Mouse (Mus musculus): ENCODE results near the gene Mamdc4. TPM values are rescaled to one million over a fixed set of nuclear protein-coding genes. Genes with fewer than 3 reads are reported as not detected.

Gene Mamdc4
- polyA plus RNA-seq, 1 experiment from 2014 or later = 1.0 TPM

- ATAC-seq = no peak
Measured at GRCm38 (mm10) chr2:25578796-25579736, 4.4 kb upstream of the Mamdc4 start.

DNA sequence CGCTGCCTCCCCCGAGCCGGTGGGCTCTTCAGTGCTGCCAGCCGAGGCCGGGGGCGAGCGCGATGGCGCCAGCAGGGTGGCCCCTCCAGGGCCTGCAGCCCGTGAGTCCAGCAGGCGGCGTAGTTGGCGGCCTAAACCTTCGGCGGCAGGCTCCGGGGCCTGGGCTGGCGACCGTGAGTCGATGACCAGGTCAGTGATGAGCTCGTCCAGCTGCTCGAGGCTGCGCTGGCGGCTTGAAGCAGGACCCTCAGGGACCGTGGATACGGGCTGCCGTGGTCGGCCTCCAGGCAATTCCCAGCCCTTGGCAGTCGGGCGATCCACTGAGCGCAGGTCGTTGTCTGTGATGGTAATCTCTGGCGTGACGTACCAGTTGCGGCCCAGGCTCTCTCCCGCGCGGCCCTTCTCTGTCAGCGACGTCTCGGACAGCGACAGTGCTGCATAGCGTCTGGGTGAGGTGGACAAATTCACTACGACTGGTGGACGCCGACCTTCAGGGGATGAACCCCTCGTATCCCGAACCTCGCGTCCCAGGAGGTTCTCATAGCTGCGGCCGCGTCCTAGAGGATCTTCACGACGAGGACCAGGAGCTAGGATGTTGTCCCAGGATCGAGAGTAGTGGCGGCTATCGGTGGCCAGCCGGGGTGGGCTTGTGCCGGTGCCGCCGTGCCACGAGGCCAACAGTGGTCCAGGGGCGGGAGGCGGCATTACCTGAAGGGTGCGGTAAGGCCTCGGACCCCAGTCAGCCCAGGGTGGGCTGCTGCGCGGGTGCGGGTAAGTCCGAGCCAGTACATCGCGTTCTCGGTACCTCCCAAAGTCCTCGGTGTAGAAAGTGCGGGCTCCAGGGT is 3.5 kb upstream of the Mamdc4 start:
- Histone ChIP-seq H3K9me3 (ENCODE audit: control insufficient read depth, low read length) (no peaks in the 10 kb centered on the region), H3K9ac (replicated peaks; ENCODE audit: low read depth, low read length) (peak overlapping the region; percentile 22; the same call in 1 of the 2 replicates), H3K27ac (ENCODE audit: low read length) (no peak overlapping the region), H3K4me2 (ENCODE audit: low read length) (peak overlapping the region; percentile 44), H3K36me3 (ENCODE audit: control insufficient read depth, insufficient read depth) (no peaks in the 10 kb centered on the region), H3K27me3 (replicated peaks; ENCODE audit: control insufficient read depth, insufficient read depth, low read length) (peaks cover 54% of the 10 kb centered on the region), H3K4me1 (replicated peaks; ENCODE audit: control insufficient read depth, insufficient read depth, low read length) (peaks cover 66% of the 10 kb centered on the region), H3K4me3 (replicated peaks; ENCODE audit: low read length) (peak overlapping the region; percentile 25)
- WGBS = 6% methylated on average over 75 of the region's 75 CpGs
- no peak for ATAC-seq

More at GRCm38 (mm10) chr2:25578796-25579736, 4.4 kb upstream of the Mamdc4 start:
- Histone ChIP-seq H3K27ac (ENCODE audit: low read length) (no peak overlapping the region), H3K4me3 (replicated peaks; ENCODE audit: low read length) (peak overlapping the region; percentile 17), H3K4me2 (ENCODE audit: low read length) (peak overlapping the region; percentile 26), H3K9me3 (ENCODE audit: control insufficient read depth, low read length) (no peaks in the 10 kb centered on the region), H3K27me3 (replicated peaks; ENCODE audit: control insufficient read depth, insufficient read depth, low read length) (peaks cover 54% of the 10 kb centered on the region), H3K36me3 (ENCODE audit: control insufficient read depth, insufficient read depth) (no peaks in the 10 kb centered on the region), H3K4me1 (replicated peaks; ENCODE audit: control insufficient read depth, insufficient read depth, low read length) (peaks cover 57% of the 10 kb centered on the region), H3K9ac (replicated peaks; ENCODE audit: low read depth, low read length) (0 out of 2 replicates have a peak overlapping the region, but pooled peaks have one; percentile 13)
- 7% methylated on average over 76 of the region's 77 CpGs for WGBS

DNA sequence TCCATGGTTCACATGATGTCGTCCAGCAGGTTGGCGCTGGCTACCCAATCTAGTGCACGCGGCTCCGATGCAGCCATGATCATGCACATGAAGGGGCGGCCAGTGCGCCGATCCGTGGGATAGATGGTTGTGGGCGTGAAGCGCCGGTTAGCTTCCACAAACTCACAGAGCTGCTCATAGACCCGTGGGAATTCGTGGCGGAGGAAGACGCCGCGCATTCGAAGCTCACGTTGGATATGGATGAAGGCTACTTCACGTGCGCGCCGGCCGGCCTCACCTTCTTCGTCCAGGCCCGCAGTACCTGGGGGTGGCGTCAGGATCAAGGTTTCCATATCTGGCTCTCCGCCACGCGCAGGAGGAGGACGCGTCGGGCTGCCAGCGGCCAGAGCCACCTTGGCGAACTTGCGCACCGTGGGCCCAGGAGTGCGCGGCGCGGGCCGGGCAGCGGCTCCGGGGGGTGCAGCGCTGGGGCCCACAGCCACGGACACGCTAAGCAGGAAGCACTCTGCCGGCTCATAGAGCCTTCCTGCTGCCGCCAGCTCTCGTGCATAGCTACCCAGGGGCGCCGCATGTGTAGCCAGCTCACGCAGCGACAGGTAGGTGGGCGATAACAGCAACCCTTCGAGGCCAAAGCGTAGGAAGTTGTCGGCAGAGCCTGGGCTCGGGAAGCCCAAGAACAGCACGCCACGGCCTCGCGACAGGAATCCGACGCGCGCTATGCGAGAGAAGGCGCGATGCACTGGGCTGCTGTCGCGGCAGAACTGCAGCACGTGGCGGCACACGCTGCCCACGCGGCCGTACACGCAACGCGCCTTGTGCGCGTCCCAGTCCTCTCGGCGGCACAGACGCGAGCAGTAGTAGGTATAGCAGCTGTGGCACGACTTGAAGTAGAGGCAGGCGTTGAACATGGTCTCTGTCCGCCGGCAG is 2.6 kb upstream of the Mamdc4 start:
- H3K27me3 ChIP-seq (replicated peaks; ENCODE audit: control insufficient read depth, insufficient read depth, low read length) = peaks cover 54% of the 10 kb centered on the region
- 16% methylated on average over 92 of the region's 92 CpGs for WGBS
- no peaks in the 10 kb centered on the region for H3K9me3 ChIP-seq (ENCODE audit: control insufficient read depth, low read length)
- peaks cover 66% of the 10 kb centered on the region for H3K4me1 ChIP-seq (replicated peaks; ENCODE audit: control insufficient read depth, insufficient read depth, low read length)
- peak overlapping the region; percentile 25 for H3K4me3 ChIP-seq (replicated peaks; ENCODE audit: low read length)
- H3K27ac ChIP-seq (ENCODE audit: low read length) = no peak overlapping the region
- H3K9ac ChIP-seq (replicated peaks; ENCODE audit: low read depth, low read length) = peak overlapping the region; percentile 22; the same call in 1 of the 2 replicates
- ATAC-seq = no peak
- H3K36me3 ChIP-seq (ENCODE audit: control insufficient read depth, insufficient read depth) = no peaks in the 10 kb centered on the region
- H3K4me2 ChIP-seq (ENCODE audit: low read length) = peak overlapping the region; percentile 44

- Histone ChIP-seq H3K9me3 (ENCODE audit: control insufficient read depth, low read length) (no peaks in the 10 kb centered on the region), H3K4me2 (ENCODE audit: low read length) (peak overlapping the region; percentile 91), H3K27ac (ENCODE audit: low read length) (no peak overlapping the region), H3K36me3 (ENCODE audit: control insufficient read depth, insufficient read depth) (no peaks in the 10 kb centered on the region), H3K9ac (replicated peaks; ENCODE audit: low read depth, low read length) (no peak overlapping the region), H3K4me3 (replicated peaks; ENCODE audit: low read length) (peak overlapping the region; percentile 67; the same call in 1 of the 2 replicates), H3K4me1 (replicated peaks; ENCODE audit: control insufficient read depth, insufficient read depth, low read length) (peaks cover 58% of the 10 kb centered on the region), H3K27me3 (replicated peaks; ENCODE audit: control insufficient read depth, insufficient read depth, low read length) (peaks cover 54% of the 10 kb centered on the region)
- 76% methylated on average over 16 of the region's 16 CpGs for WGBS
- no peak for ATAC-seq
Measured at GRCm38 (mm10) chr2:25576028-25576850, 1.6 kb upstream of the Mamdc4 start.

DNA sequence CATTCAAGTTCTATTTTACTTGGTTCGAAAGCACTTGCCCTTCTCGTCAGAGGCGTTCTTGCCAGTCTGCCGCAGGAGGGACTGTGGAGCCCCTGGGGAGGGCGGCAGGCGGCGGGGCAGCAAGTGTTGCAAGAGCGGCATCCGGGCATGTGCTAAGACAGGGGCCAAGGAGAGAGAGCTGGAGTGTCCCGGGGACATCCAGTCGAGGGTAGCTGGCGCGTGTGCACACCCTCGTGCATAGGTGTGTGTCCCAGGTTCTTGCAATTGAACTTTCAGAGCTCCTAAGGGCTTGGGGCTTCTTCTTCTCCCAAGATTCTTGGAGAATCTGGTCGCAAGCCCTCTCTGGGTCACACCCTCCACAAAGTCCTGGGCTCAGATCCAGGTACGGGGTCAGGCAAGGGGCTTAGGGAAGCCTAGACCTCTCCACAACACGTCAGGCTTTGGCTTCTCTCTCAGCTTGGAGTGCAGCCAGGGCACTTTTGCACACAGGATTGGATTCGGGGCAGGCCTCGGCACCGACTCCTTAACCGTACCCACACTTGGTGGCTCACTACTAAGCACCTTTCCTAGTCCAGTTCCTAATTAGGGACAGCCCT is 885 bp upstream of the Mamdc4 start:
- Histone ChIP-seq H3K4me3 (replicated peaks; ENCODE audit: low read length) (peak overlapping the region; percentile 67), H3K4me1 (replicated peaks; ENCODE audit: control insufficient read depth, insufficient read depth, low read length) (peaks cover 51% of the 10 kb centered on the region), H3K27me3 (replicated peaks; ENCODE audit: control insufficient read depth, insufficient read depth, low read length) (peaks cover 47% of the 10 kb centered on the region), H3K9me3 (ENCODE audit: control insufficient read depth, low read length) (no peaks in the 10 kb centered on the region), H3K36me3 (ENCODE audit: control insufficient read depth, insufficient read depth) (no peaks in the 10 kb centered on the region), H3K27ac (ENCODE audit: low read length) (peak overlapping the region; percentile 93), H3K4me2 (ENCODE audit: low read length) (peak overlapping the region; percentile 91), H3K9ac (replicated peaks; ENCODE audit: low read depth, low read length) (peak overlapping the region; percentile 65)
- WGBS = 9% methylated on average over 21 of the region's 21 CpGs
- 0 out of 2 replicates have a peak, but pooled peaks have one; percentile 1 for ATAC-seq

GRCm38 (mm10) chr2:25574136-25574535 is 509 bp downstream of the Mamdc4 start:
- no peak for ATAC-seq
- Histone ChIP-seq H3K27me3 (replicated peaks; ENCODE audit: control insufficient read depth, insufficient read depth, low read length) (peaks cover 33% of the 10 kb centered on the region), H3K4me2 (ENCODE audit: low read length) (peak overlapping the region; percentile 87), H3K4me1 (replicated peaks; ENCODE audit: control insufficient read depth, insufficient read depth, low read length) (peaks cover 39% of the 10 kb centered on the region), H3K36me3 (ENCODE audit: control insufficient read depth, insufficient read depth) (peaks cover 4% of the 10 kb centered on the region), H3K9me3 (ENCODE audit: control insufficient read depth, low read length) (no peaks in the 10 kb centered on the region), H3K27ac (ENCODE audit: low read length) (peak overlapping the region; percentile 93; the same call in 1 of the 2 replicates), H3K4me3 (replicated peaks; ENCODE audit: low read length) (peak overlapping the region; percentile 67), H3K9ac (replicated peaks; ENCODE audit: low read depth, low read length) (peak overlapping the region; percentile 73)
- WGBS = 21% methylated on average over 11 of the region's 11 CpGs

DNA sequence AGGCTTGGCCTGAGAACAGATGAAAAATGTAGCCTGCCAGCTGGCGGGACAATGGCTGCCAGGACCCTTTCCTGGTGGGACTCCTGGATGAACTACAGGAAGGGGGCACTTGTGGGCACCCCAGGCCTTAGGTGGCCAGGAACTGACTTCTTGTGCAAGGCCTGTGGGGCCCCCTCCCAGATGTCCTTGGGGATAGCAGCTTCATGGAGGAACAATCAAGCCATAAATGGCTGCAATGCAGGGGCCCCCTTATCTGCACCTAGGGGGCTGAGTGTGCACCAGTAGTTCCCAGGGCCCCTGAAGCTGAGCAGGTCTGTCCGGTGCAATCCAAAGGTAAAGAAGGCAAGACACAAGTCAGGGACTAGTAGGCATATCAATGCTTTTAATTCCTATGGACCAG is 1.6 kb downstream of the Mamdc4 start:
- Histone ChIP-seq H3K9me3 (ENCODE audit: control insufficient read depth, low read length) (no peaks in the 10 kb centered on the region), H3K27ac (ENCODE audit: low read length) (no peak overlapping the region), H3K9ac (replicated peaks; ENCODE audit: low read depth, low read length) (no peak overlapping the region), H3K4me3 (replicated peaks; ENCODE audit: low read length) (no peak overlapping the region), H3K27me3 (replicated peaks; ENCODE audit: control insufficient read depth, insufficient read depth, low read length) (peaks cover 23% of the 10 kb centered on the region), H3K36me3 (ENCODE audit: control insufficient read depth, insufficient read depth) (peaks cover 4% of the 10 kb centered on the region), H3K4me2 (ENCODE audit: low read length) (no peak overlapping the region), H3K4me1 (replicated peaks; ENCODE audit: control insufficient read depth, insufficient read depth, low read length) (peaks cover 33% of the 10 kb centered on the region)
- ATAC-seq = no peak
- WGBS = 91% methylated on average over 2 of the region's 2 CpGs
